Mouse (Mus musculus) right cerebral cortex, postnatal 10 days (tissue): ENCODE measurements around the gene Myh14.

Source experiments
- DNase-seq, 2 experiments: peaks; one replicate each; pipeline ENCODE4 v3.0.0; 2021; ENCODE audit warnings: low spot score in 2 of 2

Myh14 gene

DNA sequence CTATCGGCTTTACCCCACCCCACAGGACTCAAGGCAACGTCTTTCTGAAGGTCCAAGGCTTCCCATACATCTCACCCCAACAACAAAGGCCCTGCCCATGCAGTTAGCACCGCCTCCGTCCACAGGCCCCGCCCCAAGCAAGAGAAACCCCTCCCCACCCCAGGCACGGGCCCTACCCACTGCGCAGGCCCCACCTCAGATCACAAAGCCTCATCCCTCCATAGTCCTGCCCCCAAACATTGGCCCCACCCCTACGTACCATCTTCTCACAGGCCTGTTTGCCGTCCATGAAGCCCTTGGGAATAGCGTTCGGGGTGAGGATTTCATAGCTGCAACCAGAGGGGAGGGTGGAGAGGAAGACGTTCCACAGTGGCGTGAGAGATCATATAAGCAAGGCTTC is 38.0 kb downstream of the Myh14 start:
- no peak for DNase-seq

- DNase-seq: no peak
These were observed 40.2 kb downstream of the Myh14 start for GRCm38 (mm10) chr7:44630437-44630836.

DNA sequence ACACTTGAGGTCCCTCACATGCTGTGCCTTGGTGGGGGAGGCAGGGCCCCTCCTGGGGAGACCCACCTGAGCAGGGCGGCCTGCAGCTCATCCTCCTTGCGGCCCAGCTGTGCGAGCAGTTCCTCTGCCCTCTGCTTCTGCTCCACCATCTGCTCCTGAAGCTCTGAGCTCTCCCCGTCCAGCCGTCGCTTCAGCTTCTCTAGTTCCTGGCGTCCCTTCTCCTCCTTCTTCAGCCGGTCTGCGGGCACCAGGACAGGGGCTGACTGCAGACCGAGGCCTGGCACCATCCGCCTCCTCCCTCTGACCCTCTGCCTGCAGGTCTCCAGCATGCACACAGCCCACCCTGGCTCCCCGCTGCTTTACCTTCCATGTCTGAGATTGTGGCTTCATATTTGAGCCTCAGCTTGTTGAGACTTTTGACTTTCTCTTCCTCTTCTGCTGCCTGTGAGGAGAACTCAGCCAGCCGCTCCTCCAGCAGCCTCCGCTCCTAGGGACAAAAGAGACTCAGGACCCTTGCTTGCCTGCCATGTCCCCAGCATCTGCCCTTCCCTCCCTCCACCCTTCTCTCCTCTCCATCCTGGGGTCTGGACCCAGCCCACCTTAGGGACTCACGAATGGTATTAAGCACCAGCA is 42.1 kb downstream of the Myh14 start:
- no peak for DNase-seq

- no peak for DNase-seq
These were observed 43.7 kb downstream of the Myh14 start for GRCm38 (mm10) chr7:44626966-44627365.

GRCm38 (mm10) chr7:44626068-44626385 is 44.6 kb downstream of the Myh14 start:
- no peak for DNase-seq

DNA sequence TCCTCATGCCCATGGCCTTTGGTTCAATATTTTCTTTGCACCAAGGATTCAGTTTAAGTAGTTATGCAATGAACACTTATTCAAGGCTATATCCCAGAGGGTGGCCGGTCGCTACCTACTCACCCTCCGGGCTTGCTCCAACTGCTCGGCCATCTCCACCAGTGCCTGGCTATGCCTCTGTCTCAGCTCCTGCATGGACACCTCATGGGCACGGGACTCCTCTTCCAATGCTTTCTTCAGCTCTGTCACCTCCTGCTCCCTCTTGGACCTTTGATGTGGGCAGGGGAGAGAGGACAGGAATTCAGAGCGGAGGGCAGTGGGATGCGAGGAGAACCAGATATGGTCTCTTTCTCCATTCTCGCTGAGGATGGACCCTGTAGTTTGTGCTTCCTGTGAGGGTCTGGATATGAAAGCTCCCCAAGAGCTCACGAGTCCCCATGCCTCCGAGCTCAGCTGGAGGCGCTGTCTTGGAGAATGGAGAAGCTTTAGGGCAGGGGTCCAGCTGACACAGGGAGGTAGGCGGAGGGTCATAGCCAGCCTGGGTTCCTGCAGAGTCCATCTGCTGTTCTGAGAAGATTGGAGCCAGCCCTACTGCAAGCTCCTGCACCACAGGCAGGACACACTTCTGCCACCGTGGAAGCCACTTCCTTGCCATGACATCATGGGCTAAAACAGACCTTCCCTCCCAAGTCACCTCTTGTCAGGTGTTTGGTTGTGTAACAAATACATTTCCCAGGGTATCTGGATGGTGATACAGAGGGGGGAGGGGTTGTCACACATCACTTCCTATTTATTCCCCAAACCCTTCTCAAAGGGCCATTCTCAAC is 45.2 kb downstream of the Myh14 start:
- DNase-seq: no peak

GRCm38 (mm10) chr7:44624828-44625227 is 45.8 kb downstream of the Myh14 start:
- DNase-seq: no peak

DNA sequence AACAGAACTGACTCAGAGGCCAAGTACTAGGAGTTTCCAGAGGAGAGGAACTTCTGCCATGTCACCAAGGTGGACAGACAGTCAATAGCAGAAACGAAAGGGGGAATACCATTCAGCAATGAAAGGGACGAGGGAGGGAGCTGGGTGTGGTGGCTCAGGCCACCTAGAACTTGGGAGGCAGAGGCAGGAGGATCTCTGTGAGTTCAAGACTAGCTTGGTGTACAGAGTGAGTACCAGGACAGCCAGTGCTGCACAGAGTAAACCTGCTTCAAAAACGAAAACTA is 46.2 kb downstream of the Myh14 start:
- no peak for DNase-seq

DNA sequence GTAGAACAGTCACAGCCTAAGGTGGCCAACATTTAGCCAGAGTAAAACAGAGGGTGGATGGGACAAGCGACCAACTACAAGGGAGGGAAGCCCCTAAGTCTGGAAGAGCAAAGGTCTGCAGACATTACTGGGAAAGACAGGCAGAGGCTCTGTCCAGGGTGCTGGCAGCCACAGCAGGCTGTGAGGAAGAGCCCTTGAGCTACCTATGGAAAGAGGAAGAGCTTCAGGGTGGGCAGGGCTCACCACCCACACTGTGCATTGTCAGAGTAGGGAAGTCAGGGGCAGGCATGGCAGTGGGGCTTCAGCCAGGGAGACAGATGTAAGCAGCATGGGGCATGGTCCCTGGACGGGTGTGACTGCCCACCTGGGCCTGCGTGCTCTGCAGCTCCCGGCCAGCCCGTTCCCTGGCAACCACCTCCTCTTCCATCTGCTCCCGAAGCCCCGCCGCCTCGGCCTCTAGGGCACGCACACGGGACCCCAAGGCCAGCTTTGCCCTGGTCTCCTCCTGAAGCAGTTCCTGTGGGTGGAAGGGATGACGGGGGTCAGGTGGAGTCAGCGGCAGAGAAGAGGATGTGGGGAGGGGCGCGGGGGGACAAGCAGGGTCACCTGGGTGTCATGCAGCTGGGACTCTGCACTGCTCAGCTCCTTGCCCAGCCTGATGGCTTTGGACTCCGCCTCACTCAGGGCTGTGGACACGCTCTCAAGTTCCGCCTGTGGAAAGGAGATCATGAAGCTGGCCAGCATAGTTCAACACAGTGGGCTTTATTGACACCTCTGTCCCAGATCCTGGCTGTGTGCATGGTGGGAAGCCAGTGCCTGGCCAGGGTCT is 46.7 kb downstream of the Myh14 start:
- no peak for DNase-seq

GRCm38 (mm10) chr7:44617059-44617458 is 53.6 kb downstream of the Myh14 start:
- DNase-seq: no peak

DNA sequence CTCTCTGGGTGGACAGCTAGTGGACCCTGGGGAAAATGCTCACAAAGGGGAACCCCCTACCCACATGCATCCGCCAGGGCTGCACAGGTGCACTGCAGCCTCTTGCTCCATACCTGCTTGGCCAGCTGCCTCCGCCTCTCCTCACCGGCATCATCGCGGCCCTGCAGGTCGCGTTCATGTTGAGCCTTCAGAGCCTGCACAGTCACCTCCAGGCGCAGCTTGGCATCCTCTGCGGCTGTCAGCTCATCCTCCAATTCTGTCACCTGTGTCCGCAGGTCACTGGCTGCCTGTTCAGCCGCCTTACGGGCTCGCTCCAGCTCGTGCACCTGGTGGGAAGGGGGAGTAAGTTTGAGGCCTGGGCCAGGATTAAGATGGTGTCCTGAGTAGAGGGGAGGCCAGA is 54.7 kb downstream of the Myh14 start:
- no peak for DNase-seq

DNA sequence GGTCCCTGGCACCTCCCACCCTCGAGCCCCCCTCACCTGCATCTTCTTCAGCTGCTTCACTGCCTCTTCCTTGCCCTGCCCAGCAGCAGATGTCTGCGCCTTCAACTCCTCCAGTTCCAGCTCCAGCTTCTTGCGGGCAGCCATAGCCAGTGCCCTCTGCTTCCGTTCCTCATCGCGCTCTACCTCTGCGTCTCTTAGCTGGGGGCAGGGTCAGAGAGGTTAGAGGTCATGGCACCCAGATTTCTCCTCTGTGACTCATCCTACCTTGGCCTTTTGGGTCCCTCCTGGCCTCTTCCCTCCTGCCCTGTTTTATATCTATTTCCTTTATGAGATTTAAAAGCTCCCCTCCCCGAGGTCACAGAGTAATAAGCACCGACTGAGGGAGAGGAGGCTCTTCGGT is 55.3 kb downstream of the Myh14 start:
- no peak for DNase-seq

- no peak for DNase-seq
These were observed 56.5 kb downstream of the Myh14 start for GRCm38 (mm10) chr7:44614041-44614688.

DNA sequence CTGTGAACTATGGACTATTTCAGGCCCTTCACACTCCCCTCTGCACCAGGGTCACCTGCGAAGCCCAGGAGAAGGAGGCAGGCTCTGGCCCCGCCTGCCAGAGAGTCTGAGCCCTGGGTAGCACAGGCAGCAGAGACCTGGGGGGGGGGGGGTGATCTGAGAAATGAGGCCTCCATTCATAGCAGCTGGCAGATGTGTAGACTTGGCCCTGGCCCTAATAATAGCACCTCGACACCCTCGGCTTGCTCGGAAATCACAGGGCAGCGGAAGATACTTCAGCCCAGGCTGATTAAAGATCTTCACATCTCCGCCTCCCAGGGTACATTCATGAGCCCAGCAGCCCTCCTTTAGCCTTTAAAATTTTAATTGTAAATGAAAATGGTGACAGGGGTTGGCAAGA is 58.5 kb downstream of the Myh14 start:
- no peak for DNase-seq

GRCm38 (mm10) chr7:44606171-44606901 is 64.3 kb downstream of the Myh14 start:
- DNase-seq: peak; percentile 46 to 51

DNA sequence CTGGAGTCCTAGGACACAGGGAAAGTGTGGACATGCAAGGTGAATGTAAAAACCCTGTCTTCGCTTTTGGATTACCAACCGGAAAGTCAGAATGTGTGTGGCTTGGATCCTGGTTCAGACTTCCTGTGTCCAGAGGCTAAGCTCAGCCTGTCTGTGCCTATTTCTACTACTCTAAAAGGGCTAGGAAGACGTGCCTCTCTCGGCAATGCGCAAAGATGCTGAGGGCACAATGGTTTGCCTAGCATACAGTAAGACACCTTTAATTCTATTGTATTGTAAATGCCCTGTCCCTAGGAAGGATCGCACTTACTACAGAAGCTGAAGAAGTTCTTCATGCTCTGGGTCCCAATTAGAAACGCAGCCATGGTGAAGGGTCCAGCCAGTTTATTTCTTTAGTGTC is 65.2 kb downstream of the Myh14 start:
- no peak for DNase-seq

- DNase-seq: no peak
These were observed 66.0 kb downstream of the Myh14 start for GRCm38 (mm10) chr7:44604619-44605018.

- DNase-seq: peak; percentile 50 to 66
These were observed 66.5 kb downstream of the Myh14 start for GRCm38 (mm10) chr7:44604139-44604606.

DNA sequence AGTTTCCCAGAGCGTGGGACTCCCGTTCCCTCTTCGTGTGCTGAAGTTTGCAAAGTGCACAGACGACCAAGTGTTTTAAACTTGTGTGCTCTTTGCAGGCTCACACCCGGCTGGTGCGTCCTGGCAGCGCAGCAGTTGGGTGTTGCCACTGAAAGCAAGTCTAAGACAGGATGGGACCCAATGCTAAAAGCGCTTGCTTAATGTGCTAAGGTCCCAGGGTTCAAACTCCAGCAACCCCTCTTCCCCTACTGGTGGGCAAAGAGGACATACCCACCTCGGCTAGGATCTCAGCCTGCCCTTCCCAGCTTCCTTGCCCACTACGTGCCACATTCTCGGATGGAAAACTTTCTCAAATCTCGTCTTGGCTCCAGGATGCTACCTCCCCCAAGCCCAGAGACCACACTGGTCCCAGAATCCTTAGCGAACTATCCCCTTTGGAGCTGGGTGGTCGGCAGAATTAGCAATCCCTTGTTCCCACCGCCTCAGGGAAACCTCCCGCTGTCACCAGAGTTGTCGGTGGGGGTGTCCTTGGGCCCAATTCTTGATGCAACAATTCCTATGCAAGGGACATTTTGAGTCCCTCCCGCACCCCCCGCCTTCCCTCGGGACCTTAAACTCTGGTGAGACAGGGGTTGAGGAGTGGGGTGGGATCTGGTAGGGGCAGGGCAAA is 67.3 kb downstream of the Myh14 start:
- DNase-seq: peak in 1 of 2 experiments; percentile 34

DNA sequence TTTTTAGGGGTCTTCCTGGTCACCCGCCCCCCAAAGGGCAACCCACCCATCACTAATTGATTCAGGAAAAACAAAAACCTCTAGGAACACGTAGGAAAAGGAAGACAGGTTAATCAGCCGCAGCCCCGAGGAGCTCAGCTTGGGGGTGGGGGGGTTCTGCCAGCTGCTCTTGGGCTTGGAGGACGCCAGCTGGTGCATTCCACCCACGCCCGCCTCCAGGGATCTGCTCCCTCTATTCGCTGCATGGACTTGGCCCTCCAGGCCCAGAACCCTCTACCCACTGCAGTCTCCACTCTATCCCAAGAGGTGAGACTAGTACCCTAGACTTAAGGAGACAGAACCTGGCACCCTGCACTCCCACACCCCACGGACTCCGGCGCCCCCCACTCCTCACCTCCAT is 68.2 kb downstream of the Myh14 start:
- DNase-seq: peak; percentile 82 to 88

- peak in 1 of 2 experiments; percentile 27 for DNase-seq
These were observed 69.0 kb downstream of the Myh14 start for GRCm38 (mm10) chr7:44601646-44602045.
